Comparison of ENCODE assay signal across 28 mouse cellular contexts in the genomic region with DNA sequence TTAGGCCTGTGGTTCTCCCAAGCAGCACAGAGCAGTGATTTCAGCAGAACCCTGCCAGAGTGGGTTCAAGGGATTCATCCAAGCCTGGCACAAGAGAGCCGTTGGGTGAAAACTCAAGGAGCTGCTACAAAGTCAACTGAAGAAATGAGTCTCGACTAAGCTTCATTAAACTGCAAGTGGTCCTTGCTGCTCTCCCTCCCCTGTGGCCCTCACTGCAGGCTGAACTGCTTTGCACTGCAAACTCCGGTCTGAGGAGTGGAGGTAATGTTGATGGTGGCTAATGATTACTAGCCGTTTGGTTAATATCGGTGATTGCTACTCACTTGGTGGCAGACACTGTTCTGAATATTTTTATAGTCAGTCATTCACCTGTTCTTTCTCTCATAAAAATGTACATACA. TPM values are rescaled to one million over a fixed set of nuclear protein-coding genes. Genes with fewer than 3 reads are reported as not detected.
DNase-seq lines count a peak whose midpoint lies in the region; ATAC-seq and TF ChIP-seq lines count a peak whose summit lies in the region.
"Had no signal": no experiment of that assay in that cellular context is flagged by ENCODE, and none has a peak within 500 bp of the region (broad histone marks: within the 10 kb centered on the region; RNA-seq: fewer than 3 reads in every experiment).

No protein-coding gene starts in this region.

- H3K27ac ChIP-seq in kidney, embryonic 16.5 days (ENCODE audit: low read length) = no peak overlapping the region; the same call in 1 of the 2 replicates
- H3K27ac ChIP-seq: embryonic facial prominence, embryonic 13.5 days; embryonic facial prominence, embryonic 15.5 days; forebrain, embryonic 10.5 days; forebrain, embryonic 12.5 days had no signal

- WGBS in kidney, embryonic 16.5 days = 62% methylated on average over 5 of the region's 5 CpGs

- in situ Hi-C loops in Patski (cut with MboI; ENCODE audit: low pct_unique_long_range_greater_than_20kb) = loop anchor here (5.0 kb wide), 1 partner anchor 78 kb away; no protein-coding TSS in a partner anchor

- intact Hi-C loops in heart, postnatal 36 days (cut with DNase I) = no loop called here

- no peak overlapping the region for H3K9ac ChIP-seq in kidney, embryonic 16.5 days (replicated peaks; ENCODE audit: low read length)
- H3K9ac ChIP-seq: embryonic facial prominence, embryonic 13.5 days; embryonic facial prominence, embryonic 15.5 days; forebrain, embryonic 12.5 days had no signal

- TF ChIP-seq CTCF in Patski (IDR thresholded peaks at IDR 0.05) = no peak

- no peak overlapping the region for H3K4me3 ChIP-seq in kidney, embryonic 16.5 days (ENCODE audit: low read length)
- H3K4me3 ChIP-seq: embryonic facial prominence, embryonic 13.5 days; embryonic facial prominence, embryonic 15.5 days; erythroblast, embryonic 14.5 days; forebrain, embryonic 10.5 days; forebrain, embryonic 12.5 days had no signal

- no peaks in the 10 kb centered on the region for H3K36me3 ChIP-seq in kidney, embryonic 16.5 days (ENCODE audit: insufficient read depth, low read length)
- H3K36me3 ChIP-seq: embryonic facial prominence, embryonic 13.5 days; embryonic facial prominence, embryonic 15.5 days; forebrain, embryonic 10.5 days; forebrain, embryonic 12.5 days; G1E had no signal

- CTCF ChIA-PET in Patski (lab: Charles Lee) = interaction anchor here (7.2 kb wide), 1 partner anchor 343 kb away, joined by 54 read pairs; no protein-coding TSS in a partner anchor

- ATAC-seq in kidney, embryonic 16.5 days (ENCODE audit: low FRiP score, low TSS enrichment) = peak; percentile 79
- ATAC-seq in Patski = no peak
- ATAC-seq: CD4-positive, CD25-positive, alpha-beta regulatory T cell, adult 4 months; forebrain, embryonic 14.5 days had no signal

- no peaks in the 10 kb centered on the region for H3K9me3 ChIP-seq in kidney, embryonic 16.5 days (ENCODE audit: low read length)
- H3K9me3 ChIP-seq: embryonic facial prominence, embryonic 13.5 days; embryonic facial prominence, embryonic 15.5 days; forebrain, embryonic 10.5 days; forebrain, embryonic 12.5 days had no signal

- POLR2A ChIA-PET in Patski (lab: Charles Lee) = no interaction called here

- no peaks in the 10 kb centered on the region for H3K27me3 ChIP-seq in kidney, embryonic 16.5 days (ENCODE audit: insufficient read depth, low read length)
- H3K27me3 ChIP-seq in Patski = no peaks in the 10 kb centered on the region
- H3K27me3 ChIP-seq: CH12.LX; embryonic facial prominence, embryonic 15.5 days; forebrain, embryonic 12.5 days had no signal

- peak; percentile 62 for DNase-seq in heart, adult 11 months
- DNase-seq in heart, postnatal 36 days = no peak
- peak; percentile 24 for DNase-seq in kidney, adult 9 months
- no peak for DNase-seq in kidney, adult 18-20 months
- DNase-seq in kidney, adult 8-10 months = no peak
- peak; percentile 13 for DNase-seq in Patski (ENCODE audit: low read depth, low spot score)
- DNase-seq: adrenal gland, adult 2 months; adrenal gland, postnatal 10 days; adrenal gland, postnatal 25 days; B cell, adult 2 months; cerebellum, adult 11 months; cerebellum, adult 18-20 months; cerebellum, adult 8-10 months; cerebellum, adult 9-11 months; cerebellum, postnatal 14 days; cerebellum, postnatal 36 days; embryo, embryonic 11 days had no signal

- no peak overlapping the region for H3K4me2 ChIP-seq in kidney, embryonic 16.5 days (replicated peaks; ENCODE audit: low read depth, low read length)
- H3K4me2 ChIP-seq: embryonic facial prominence, embryonic 13.5 days; embryonic facial prominence, embryonic 15.5 days; forebrain, embryonic 12.5 days had no signal

- H3K4me1 ChIP-seq in kidney, embryonic 16.5 days (ENCODE audit: insufficient read depth, low read length) = 0 out of 2 replicates have a peak, but pooled peaks cover 3% of the 10 kb centered on the region
- H3K4me1 ChIP-seq: embryonic facial prominence, embryonic 13.5 days; embryonic facial prominence, embryonic 15.5 days; forebrain, embryonic 10.5 days; forebrain, embryonic 12.5 days had no signal

RNA-seq across cellular contexts. Expression of a gene that starts 34.1 kb away (rescaled TPM):
- total RNA-seq in heart, postnatal 36 days (2021) = 10 to 100 TPM; 16.9 to 17.3 TPM
- 7.6 and 8.0 TPM in 2 replicates for polyA plus RNA-seq in kidney, embryonic 16.5 days (2015; fragmentation: Nextera tagmentation; extraction: Ambion mirVana)
- 81.4 TPM for polyA plus RNA-seq in Patski (2021)
- total RNA-seq: common myeloid progenitor, adult 5-6 weeks had no signal
- polyA plus RNA-seq: CD4-positive, CD25-positive, alpha-beta regulatory T cell, adult 4 months; erythroblast, embryonic 14.5 days; G1E had no signal

RNA-seq across cellular contexts. Expression of a gene that starts 34.6 kb away (rescaled TPM):
- 10 to 100 TPM in 1 of 2 experiments, 1 to 10 TPM in 1; 6.5 to 11.9 TPM for total RNA-seq in heart, postnatal 36 days (2021)
- polyA plus RNA-seq in kidney, embryonic 16.5 days (2015; fragmentation: Nextera tagmentation; extraction: Ambion mirVana) = 6.7 and 8.4 TPM in 2 replicates
- 5.0 TPM for polyA plus RNA-seq in Patski (2021)
- polyA plus RNA-seq: G1E had no signal

Comparison
In these comparisons a context has a peak if more than half of its experiments do, and no peak if none do; other contexts are left out.
1. DNase-seq: peak in heart, adult 11 months (single experiment), kidney, adult 9 months (single experiment) and Patski (single experiment); none in heart, postnatal 36 days (0 of 2), kidney, adult 18-20 months (single experiment) and kidney, adult 8-10 months (0 of 2).